Mouse (Mus musculus): ENCODE measurements around the gene Kcp. TPM values are rescaled to one million over a fixed set of nuclear protein-coding genes. Genes with fewer than 3 reads are reported as not detected.

Kcp gene
- total and polyA plus RNA-seq, 3 experiments, result 0.51 to 0.64 TPM; not detected in 1

DNA sequence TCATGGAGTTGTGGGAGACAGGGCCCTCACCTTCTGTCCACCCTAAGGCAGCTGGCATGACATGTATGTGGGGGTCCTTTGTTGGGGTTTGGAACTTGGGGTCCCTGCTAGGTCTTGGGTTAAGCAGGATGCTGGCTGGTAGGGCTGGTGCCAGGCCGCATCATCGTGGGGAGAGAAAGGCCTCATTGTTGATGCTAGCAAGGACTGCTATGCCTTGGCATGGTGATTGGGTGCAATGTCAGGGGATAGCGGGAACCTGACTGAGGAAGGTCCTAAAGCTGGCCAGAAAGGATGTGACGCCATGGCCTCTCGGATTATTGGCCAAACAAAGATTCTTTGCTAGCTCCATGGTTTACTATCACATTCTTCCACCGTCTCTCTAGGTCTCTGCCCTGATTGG, 68.0 kb downstream of the Kcp start:
- Histone ChIP-seq H3K27me3 (replicated peaks) (peaks cover 10% of the 10 kb centered on the region), H3K79me2 (replicated peaks; ENCODE audit: control insufficient read depth, extremely low read depth, insufficient read depth, poor library complexity, severe bottlenecking) (no peaks in the 10 kb centered on the region), H3K9ac (ENCODE audit: insufficient read depth, low read depth) (no peak overlapping the region), H3K9me3 (replicated peaks; ENCODE audit: low read length) (no peaks in the 10 kb centered on the region), H3K36me3 (replicated peaks in 1 of 2; ENCODE audit: control insufficient read depth in 1 of 2, insufficient read depth in 1 of 2, low read length in 1 of 2) (no peaks in the 10 kb centered on the region), H3K27ac (ENCODE audit: insufficient read depth, low read depth) (no peak overlapping the region), H3K4me3 (replicated peaks in 1 of 3; ENCODE audit: low read depth in 2 of 3, low read length in 2 of 3, poor library complexity in 1 of 3) (no peak overlapping the region), H3K4me2 (ENCODE audit: insufficient read depth, low read depth, poor library complexity, severe bottlenecking) (no peak overlapping the region), H3K4me1 (ENCODE audit: control insufficient read depth in 1 of 2, insufficient read depth in 2 of 2) (peaks cover 11 to 26% of the 10 kb centered on the region in 2 experiments)
- dilution Hi-C loops (cut with MboI; ENCODE audit: extremely low pct_ligation_motif_present, extremely low pct_unique_long_range_greater_than_20kb, low sequenced_read_pairs), result no loop called here
- TF ChIP-seq CHD1 (IDR thresholded peaks at IDR 0.05; ENCODE audit: low read depth, low read length) (no peak), HCFC1 (IDR thresholded peaks at IDR 0.05; ENCODE audit: low read depth, low read length) (no peak), JUN (IDR thresholded peaks at IDR 0.05; ENCODE audit: insufficient read depth, low read depth, low read length) (no peak), ETS1 (conservative IDR thresholded peaks at IDR 0.05; ENCODE audit: low read depth, low read length) (no peak), UBTF (IDR thresholded peaks at IDR 0.05; ENCODE audit: low read depth, low read length) (no peak), ZKSCAN1 (IDR thresholded peaks at IDR 0.05; ENCODE audit: borderline replicate concordance, low read depth, low read length) (no peak), MAX (IDR thresholded peaks at IDR 0.05; ENCODE audit: low read length) (no peak), ZC3H11A (IDR thresholded peaks at IDR 0.05; ENCODE audit: low read depth, low read length) (no peak), RCOR1 (conservative IDR thresholded peaks at IDR 0.05; ENCODE audit: low read depth, low read length) (no peak), CHD2 (IDR thresholded peaks at IDR 0.05; ENCODE audit: low read length) (no peak), GABPA (IDR thresholded peaks at IDR 0.05; ENCODE audit: insufficient replicate concordance, low read depth, low read length) (no peak), TBP (conservative IDR thresholded peaks at IDR 0.05; ENCODE audit: low read depth, low read length) (no peak), NELFE (IDR thresholded peaks at IDR 0.05; ENCODE audit: low read depth, low read length) (no peak), ZNF384 (IDR thresholded peaks at IDR 0.05; ENCODE audit: low read depth, low read length) (no peak), BHLHE40 (IDR thresholded peaks at IDR 0.05; ENCODE audit: low read depth, low read length) (no peak), USF2 (conservative IDR thresholded peaks at IDR 0.05; ENCODE audit: low read depth, low read length) (no peak), POLR2A (IDR thresholded peaks at IDR 0.05; ENCODE audit: low read depth, low read length) (no peak), MYC (IDR thresholded peaks at IDR 0.05; ENCODE audit: low read depth, low read length) (no peak)
- in situ Hi-C loops (cut with MboI; ENCODE audit: low pct_ligation_motif_present, low pct_unique_long_range_greater_than_20kb, low sequenced_read_pairs), result no loop called here
- DNase-seq (ENCODE audit: extremely low read depth), result no peak

DNA sequence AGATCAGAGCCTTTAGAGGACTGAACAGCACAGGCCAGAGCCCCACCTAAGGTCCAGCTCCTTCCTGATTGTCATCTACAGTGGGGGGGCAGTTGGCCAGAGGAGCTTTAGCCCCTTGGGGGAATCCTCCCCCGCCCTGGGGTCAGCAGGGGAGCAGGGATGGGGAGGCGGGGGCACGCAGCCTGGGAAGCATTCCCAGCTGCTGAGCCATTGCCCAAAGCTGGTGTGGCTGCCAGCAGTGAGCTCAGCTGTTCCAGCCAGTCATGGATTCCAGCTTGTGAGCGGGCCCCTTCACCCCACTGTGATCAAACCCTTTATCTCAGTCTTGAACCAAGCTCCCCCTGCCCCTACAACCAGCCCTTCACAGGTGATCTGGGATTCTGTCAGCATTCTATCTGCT, 68.5 kb downstream of the Kcp start:
- Histone ChIP-seq H3K9ac (ENCODE audit: insufficient read depth, low read depth) (no peak overlapping the region), H3K36me3 (replicated peaks in 1 of 2; ENCODE audit: control insufficient read depth in 1 of 2, insufficient read depth in 1 of 2, low read length in 1 of 2) (no peaks in the 10 kb centered on the region), H3K79me2 (replicated peaks; ENCODE audit: control insufficient read depth, extremely low read depth, insufficient read depth, poor library complexity, severe bottlenecking) (no peaks in the 10 kb centered on the region), H3K4me2 (ENCODE audit: insufficient read depth, low read depth, poor library complexity, severe bottlenecking) (no peak overlapping the region), H3K4me3 (replicated peaks in 1 of 3; ENCODE audit: low read depth in 2 of 3, low read length in 2 of 3, poor library complexity in 1 of 3) (no peak overlapping the region), H3K27ac (ENCODE audit: insufficient read depth, low read depth) (no peak overlapping the region), H3K27me3 (replicated peaks) (peaks cover 10% of the 10 kb centered on the region), H3K4me1 (ENCODE audit: control insufficient read depth in 1 of 2, insufficient read depth in 2 of 2) (peaks cover 11 to 31% of the 10 kb centered on the region in 2 experiments), H3K9me3 (replicated peaks; ENCODE audit: low read length) (no peaks in the 10 kb centered on the region)
- dilution Hi-C loops (cut with MboI; ENCODE audit: extremely low pct_ligation_motif_present, extremely low pct_unique_long_range_greater_than_20kb, low sequenced_read_pairs), result no loop called here
- in situ Hi-C loops (cut with MboI; ENCODE audit: low pct_ligation_motif_present, low pct_unique_long_range_greater_than_20kb, low sequenced_read_pairs), result no loop called here
- no peak for TF ChIP-seq ELF1 (IDR thresholded peaks at IDR 0.05; ENCODE audit: low read depth, low read length)
- no peak for TF ChIP-seq SMC3 (IDR thresholded peaks at IDR 0.05; ENCODE audit: low read depth, low read length)
- DNase-seq (ENCODE audit: extremely low read depth), result no peak

All from CH12.LX (cell line).